Mouse (Mus musculus) embryonic facial prominence, embryonic 10.5 days (tissue): ENCODE measurements around the gene Kdm6b. TPM values are rescaled to one million over a fixed set of nuclear protein-coding genes. Genes with fewer than 3 reads are reported as not detected.
"Not testable (repeated sequence)": the region's sequence is repeated elsewhere in the genome, so short reads cannot be mapped to it uniquely, and the experiment has no call there.

ENCODE experiments used
- DNase-seq: peaks from one replicate; pipeline ENCODE4 v3.0.0-alpha.2; 2017; ENCODE audit warnings: low spot score
- H3K27ac ChIP-seq: fragments of 300-500 bp; sonication (generic); replicated peaks from 2 replicates; pipeline ENCODE4 v1.5.1; 2016; ENCODE audit warnings: mild to moderate bottlenecking
- H3K27me3 ChIP-seq: fragments of 300-500 bp; sonication (generic); replicated peaks from 2 replicates; pipeline ENCODE4 v1.6.1; 2016; ENCODE audit warnings: low read depth, mild to moderate bottlenecking; ENCODE audit not compliant: poor library complexity, severe bottlenecking
- H3K36me3 ChIP-seq: fragments of 300-500 bp; sonication (generic); replicated peaks from 2 replicates; pipeline ENCODE4 v1.6.1; 2016; ENCODE audit warnings: mild to moderate bottlenecking, moderate library complexity
- H3K4me1 ChIP-seq: fragments of 300-500 bp; sonication (generic); 2 replicates; pipeline ENCODE4 v1.6.1; 2016
- H3K4me3 ChIP-seq: fragments of 300-500 bp; sonication (generic); 2 replicates; pipeline ENCODE4 v1.5.1; 2016; ENCODE audit warnings: mild to moderate bottlenecking, moderate library complexity
- H3K9me3 ChIP-seq: fragments of 300-500 bp; sonication (generic); 2 replicates; pipeline ENCODE4 v1.6.1; 2016; ENCODE audit warnings: mild to moderate bottlenecking
- WGBS: fragments of 180-500 bp; shearing (Covaris S2); methylation state at CpG from one replicate; pipeline ENCODE4 v1.1.7; 2016; 5-methylcytosine and 5-hydroxymethylcytosine counted together
- polyA plus RNA-seq: library from polyadenylated mRNA; unstranded; fragments of >200 nt; fragmentation: Nextera tagmentation; extraction: Ambion mirVana; gene quantifications from 2 replicates; pipeline ENCODE4 v1.2.1, GENCODE M21; 2016

Gene Kdm6b
- polyA plus RNA-seq, 1 experiment from 2014 or later = 39.9 TPM

GRCm38 (mm10) chr11:69400083-69400850, 13.2 kb downstream of the Kdm6b start:
- 74% methylated on average over 25 of the region's 25 CpGs for WGBS
- H3K27ac ChIP-seq = peak overlapping the region; percentile 67
- peaks cover 64% of the 10 kb centered on the region for H3K36me3 ChIP-seq
- peak overlapping the region; percentile 37 for H3K4me3 ChIP-seq
- H3K4me1 ChIP-seq = peaks cover 57% of the 10 kb centered on the region
- H3K9me3 ChIP-seq = no peaks in the 10 kb centered on the region
- H3K27me3 ChIP-seq = peaks cover 18% of the 10 kb centered on the region
- DNase-seq = peak; percentile 11

DNA sequence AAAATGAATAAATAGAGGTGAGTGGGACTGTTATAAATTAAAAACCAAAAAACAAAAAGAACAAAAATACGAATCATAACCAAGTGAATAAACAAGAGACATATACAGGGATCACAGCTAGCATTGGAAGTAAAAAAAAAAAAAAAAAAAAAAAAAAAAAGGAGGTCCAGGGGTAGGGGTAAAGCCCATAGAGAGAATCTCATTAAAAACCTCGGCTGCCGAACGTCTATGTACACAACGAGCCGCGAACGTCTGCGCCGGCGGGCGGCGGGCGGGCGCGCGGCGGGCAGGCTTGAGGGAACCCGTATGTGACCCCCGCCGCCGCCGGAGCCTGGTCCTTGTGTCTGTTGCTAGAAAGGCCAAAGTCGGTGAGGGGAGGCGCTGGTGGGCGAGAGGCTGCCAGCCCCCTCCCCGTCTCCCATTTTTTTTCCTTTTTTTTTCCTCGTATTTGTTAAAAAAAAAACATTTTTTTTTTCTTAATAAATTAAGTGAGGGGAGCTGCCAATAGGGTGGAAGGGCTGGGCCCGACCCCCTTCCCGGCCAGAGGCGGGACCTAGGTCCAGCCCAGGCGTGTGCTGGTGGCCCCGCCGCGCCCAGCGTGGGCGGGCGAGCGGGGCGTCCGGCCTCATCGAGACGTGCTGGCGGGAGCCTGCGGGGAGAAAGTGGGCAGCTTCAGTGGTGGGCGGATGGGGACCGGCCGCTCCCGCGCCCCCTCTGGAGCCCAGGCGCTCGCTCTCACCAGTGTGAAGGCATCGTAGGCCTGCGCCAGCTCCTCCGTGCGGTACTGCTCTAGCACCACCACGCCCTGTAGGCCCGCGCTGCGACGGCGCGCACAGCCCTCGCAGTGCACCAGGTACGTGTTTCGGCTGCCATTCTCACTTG, 14.0 kb downstream of the Kdm6b start:
- DNase-seq = peak; percentile 63
- Histone ChIP-seq H3K27me3 (peaks cover 18% of the 10 kb centered on the region), H3K27ac (peak overlapping the region; percentile 67), H3K36me3 (peaks cover 56% of the 10 kb centered on the region), H3K4me1 (peaks cover 58% of the 10 kb centered on the region), H3K9me3 (no peaks in the 10 kb centered on the region), H3K4me3 (peak overlapping the region; percentile 71)
- WGBS = 14% methylated on average over 66 of the region's 66 CpGs

DNA sequence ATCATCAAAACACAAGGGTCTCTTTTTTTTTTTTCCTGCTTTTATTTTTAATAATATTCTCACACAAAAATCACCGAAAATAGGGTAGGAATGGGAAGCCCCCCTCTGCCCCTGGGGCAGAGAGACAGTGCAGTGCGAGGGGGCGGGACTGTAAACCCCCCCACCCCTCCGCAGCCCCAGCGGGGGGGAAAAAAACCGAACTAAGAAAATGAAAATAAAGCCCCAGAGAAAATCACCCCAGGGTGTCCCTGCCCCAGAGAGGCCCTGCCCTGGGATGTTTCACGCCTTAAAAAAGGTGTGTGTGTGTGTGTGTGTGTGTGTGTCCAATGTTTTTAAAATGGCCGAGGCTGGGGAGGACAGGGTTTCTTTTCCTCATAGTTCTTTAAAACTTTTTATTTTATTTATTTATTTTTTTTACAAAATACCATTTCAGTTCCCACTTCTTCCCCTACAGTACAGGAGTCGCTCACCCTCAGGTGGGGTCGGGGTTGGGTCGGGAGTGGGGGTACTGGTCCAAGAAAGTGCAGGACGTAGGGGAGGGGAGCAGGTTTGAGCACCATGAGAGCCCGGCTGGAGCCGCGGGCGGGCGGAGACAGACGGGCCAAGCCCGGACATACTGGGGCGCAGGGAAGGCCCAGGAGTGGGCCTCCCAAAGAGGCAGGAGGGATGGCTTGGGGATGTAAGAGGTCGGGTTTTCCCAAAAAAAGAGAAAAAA, 14.8 kb downstream of the Kdm6b start:
- Histone ChIP-seq H3K9me3 (no peaks in the 10 kb centered on the region), H3K4me1 (peaks cover 62% of the 10 kb centered on the region), H3K27me3 (peaks cover 18% of the 10 kb centered on the region), H3K36me3 (peaks cover 48% of the 10 kb centered on the region), H3K27ac (peak overlapping the region; percentile 93), H3K4me3 (peak overlapping the region; percentile 71)
- DNase-seq = peak; percentile 39
- WGBS = 12% methylated on average over 21 of the region's 21 CpGs

GRCm38 (mm10) chr11:69398059-69398458, 15.4 kb downstream of the Kdm6b start, which contains the start of gene Tmem88:
Gene Tmem88 (minus strand): TSS chr11:69398234.
- Histone ChIP-seq H3K4me3 (peak within 1 kb of the TSS; percentile 71), H3K27ac (peak within 1 kb of the TSS; percentile 93), H3K27me3 (peaks cover 18% of the 10 kb centered on the region), H3K4me1 (peaks cover 62% of the 10 kb centered on the region), H3K9me3 (no peaks in the 10 kb centered on the region), H3K36me3 (peaks cover 42% of the 10 kb centered on the region)
- WGBS = 3% methylated on average over 16 of the region's 16 CpGs
- peak; percentile 77 for DNase-seq

GRCm38 (mm10) chr11:69397581-69398057, 15.9 kb downstream of the Kdm6b start:
- DNase-seq = peak; percentile 68
- 5% methylated on average over 24 of the region's 24 CpGs for WGBS
- peaks cover 42% of the 10 kb centered on the region for H3K36me3 ChIP-seq
- H3K27me3 ChIP-seq = peaks cover 18% of the 10 kb centered on the region
- H3K27ac ChIP-seq = peak overlapping the region; percentile 93
- no peaks in the 10 kb centered on the region for H3K9me3 ChIP-seq
- H3K4me3 ChIP-seq = peak overlapping the region; percentile 71
- H3K4me1 ChIP-seq = peaks cover 62% of the 10 kb centered on the region

DNA sequence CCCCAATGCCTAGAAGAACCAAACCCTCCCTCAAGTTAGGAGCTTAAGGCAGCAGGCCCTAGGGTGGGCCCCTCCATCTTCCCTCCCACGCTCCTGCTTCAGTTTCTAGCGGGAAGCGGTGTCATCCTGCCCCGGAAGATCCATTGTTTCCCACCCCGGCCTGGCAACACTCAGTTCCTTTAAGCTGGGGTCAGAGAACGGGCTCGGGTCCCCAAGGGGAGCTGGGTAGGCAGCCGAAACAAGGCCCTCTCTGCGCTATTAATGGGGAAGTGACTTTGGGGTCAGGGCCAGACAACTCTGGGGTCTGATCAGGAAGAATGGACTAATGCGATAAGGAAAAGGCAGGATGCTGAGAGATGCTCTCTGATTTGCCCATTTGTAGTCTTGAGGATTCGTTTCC, 16.7 kb downstream of the Kdm6b start:
- peaks cover 39% of the 10 kb centered on the region for H3K36me3 ChIP-seq
- DNase-seq = peak; percentile 53
- peaks cover 62% of the 10 kb centered on the region for H3K4me1 ChIP-seq
- peaks cover 18% of the 10 kb centered on the region for H3K27me3 ChIP-seq
- H3K9me3 ChIP-seq = no peaks in the 10 kb centered on the region
- H3K4me3 ChIP-seq = peak overlapping the region; percentile 71
- 26% methylated on average over 11 of the region's 11 CpGs for WGBS
- H3K27ac ChIP-seq = peak overlapping the region; percentile 93

- under 1% methylated on average over 48 of the region's 48 CpGs for whole genome bisulfite sequencing
- DNase-seq = peak; percentile 95
Observed at GRCm38 (mm10) chr11:69395634-69396373, 17.7 kb downstream of the Kdm6b start.

DNA sequence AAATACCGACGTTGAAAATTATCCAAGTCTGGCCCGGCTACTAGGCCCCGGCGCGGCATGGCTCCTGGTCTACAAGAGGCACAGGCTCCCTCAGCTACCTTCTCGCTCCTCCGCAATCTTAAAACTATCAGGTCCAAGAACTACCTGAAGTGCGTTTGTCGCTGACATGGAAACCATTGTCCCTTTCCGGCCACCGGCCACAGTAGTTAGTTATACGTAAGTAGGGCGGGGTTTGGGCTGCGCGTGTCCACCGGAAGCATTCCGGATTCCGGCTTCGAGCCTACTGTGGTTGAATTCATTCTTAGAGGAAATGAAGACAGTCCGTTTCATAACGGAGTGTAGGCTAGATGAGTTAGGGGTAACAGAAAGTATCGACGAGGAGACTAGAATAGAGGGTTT, 18.2 kb downstream of the Kdm6b start, which contains the start of the genes Naa38 and Cyb5d1:
Naa38 (plus strand) TSS at position 253 of the 399 bp plus-strand sequence.
Cyb5d1 (minus strand) TSS at position 397 of the 399 bp plus-strand sequence.
- peak; percentile 86 for DNase-seq
- peaks cover 49% of the 10 kb centered on the region for H3K4me1 ChIP-seq
- peaks cover 23% of the 10 kb centered on the region for H3K36me3 ChIP-seq
- H3K4me3 ChIP-seq = peak within 1 kb of the TSS; percentile 71
- H3K27me3 ChIP-seq, H3K9me3 ChIP-seq: not testable (repeated sequence)
- peak within 1 kb of the TSS; percentile 93 for H3K27ac ChIP-seq
- under 1% methylated on average over 24 of the region's 24 CpGs for WGBS

More at GRCm38 (mm10) chr11:69395634-69396373, 17.7 kb downstream of the Kdm6b start:
- H3K27me3 ChIP-seq = peaks cover 13% of the 10 kb centered on the region
- peaks cover 54% of the 10 kb centered on the region for H3K4me1 ChIP-seq
- H3K9me3 ChIP-seq = no peaks in the 10 kb centered on the region
- peaks cover 29% of the 10 kb centered on the region for H3K36me3 ChIP-seq
- H3K27ac ChIP-seq = peak overlapping the region; percentile 93
- peak overlapping the region; percentile 71 for H3K4me3 ChIP-seq

GRCm38 (mm10) chr11:69394591-69395167, 18.8 kb downstream of the Kdm6b start:
- peaks cover 18% of the 10 kb centered on the region for H3K36me3 ChIP-seq
- H3K27me3 ChIP-seq, H3K9me3 ChIP-seq: not testable (repeated sequence)
- peak overlapping the region; percentile 71 for H3K4me3 ChIP-seq
- peak overlapping the region; percentile 93 for H3K27ac ChIP-seq
- DNase-seq = peak; percentile 45
- 2% methylated on average over 31 of the region's 31 CpGs for WGBS
- H3K4me1 ChIP-seq = peaks cover 49% of the 10 kb centered on the region

DNA sequence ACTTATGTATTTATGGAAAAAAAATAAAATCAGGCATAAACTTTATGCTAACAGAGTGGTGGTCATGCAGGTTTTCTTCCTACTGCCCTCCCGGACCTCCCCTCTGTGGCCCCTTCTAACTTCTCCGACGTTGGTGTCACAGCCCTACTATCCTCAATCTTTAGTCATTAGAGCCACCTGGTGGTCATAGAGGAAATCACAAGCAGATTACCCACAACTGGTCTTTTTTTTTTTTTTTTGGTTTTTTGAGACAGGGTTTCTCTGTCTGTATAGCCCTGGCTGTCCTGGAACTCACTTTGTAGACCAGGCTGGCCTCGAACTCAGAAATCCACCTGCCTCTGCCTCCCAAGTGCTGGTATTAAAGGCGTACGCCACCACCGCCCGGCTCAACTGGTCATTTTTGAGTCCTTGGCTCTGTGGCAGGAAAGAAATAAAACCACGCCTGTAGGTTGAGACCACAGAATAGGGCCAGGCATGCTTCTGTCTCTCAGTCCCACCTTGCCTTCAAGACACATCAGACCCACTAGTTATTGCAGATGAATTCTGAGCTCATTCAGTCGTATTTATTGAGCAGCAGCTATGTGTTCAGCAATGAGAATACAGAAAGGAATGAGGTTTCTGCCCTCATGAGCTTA, 23.0 kb downstream of the Kdm6b start:
- WGBS = 52% methylated on average over 10 of the region's 10 CpGs
- Histone ChIP-seq H3K36me3 (peaks cover 9% of the 10 kb centered on the region), H3K9me3 (no peaks in the 10 kb centered on the region), H3K27me3 (no peaks in the 10 kb centered on the region), H3K27ac (no peak overlapping the region), H3K4me1 (peaks cover 13% of the 10 kb centered on the region), H3K4me3 (no peak overlapping the region)
- DNase-seq = peak; percentile 68
